Mouse (Mus musculus) cerebellum, adult 9-10 months (tissue): Measurements from ENCODE around the gene Svop.

ENCODE experiments used
- DNase-seq: peaks from one replicate; pipeline ENCODE4 v3.0.0; 2022

The Svop gene

GRCm38 (mm10) chr5:114091057-114091807, at the start of gene Svop:
Gene Svop (minus strand): TSS chr5:114091570.
- peak; percentile 88 for DNase-seq

GRCm38 (mm10) chr5:114139175-114139574, 47.8 kb upstream of the Svop start:
- peak; percentile 54 for DNase-seq

DNA sequence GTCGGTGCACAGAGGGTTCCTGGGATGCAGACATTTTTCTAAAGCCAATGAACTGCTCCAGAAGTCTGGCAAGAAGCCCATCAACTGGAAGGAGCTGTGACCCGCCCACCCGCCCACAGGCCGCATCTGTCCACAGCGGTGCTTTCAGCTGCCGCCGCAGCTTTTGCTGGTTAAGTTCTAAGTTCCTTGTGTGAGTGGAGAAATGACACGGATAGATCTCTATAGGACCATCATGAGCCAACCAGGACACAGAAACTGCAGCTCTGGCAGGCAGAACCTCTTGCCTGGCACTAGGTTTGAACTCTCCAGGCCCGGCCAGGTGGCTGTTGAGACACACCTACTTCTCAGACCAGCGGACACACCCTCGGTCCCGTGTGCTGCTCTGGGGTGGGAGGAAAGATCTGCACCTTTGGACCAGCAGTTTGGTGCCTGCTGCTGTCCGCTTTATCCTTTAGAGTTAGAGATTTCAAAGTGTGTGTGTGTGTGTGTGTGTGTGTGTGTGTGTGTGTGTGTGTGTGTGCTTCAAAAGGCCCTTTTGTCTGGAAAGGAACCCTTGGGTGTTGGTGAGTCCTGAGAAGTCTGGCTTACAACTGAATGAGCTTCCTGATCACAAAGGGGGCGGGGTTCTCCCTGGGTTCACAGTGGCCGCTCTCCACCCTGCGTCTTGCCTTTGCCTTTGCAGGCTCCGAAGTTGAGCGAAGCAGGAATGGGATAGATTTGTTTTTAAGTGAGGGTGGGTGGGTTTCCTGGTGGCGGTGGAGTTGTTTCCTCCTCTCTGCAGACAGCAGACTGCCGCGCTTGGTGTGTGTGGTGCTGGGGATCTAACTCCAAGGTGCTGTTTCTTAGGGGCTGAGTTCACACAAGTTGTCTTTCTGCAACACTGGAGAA, 47.2 kb upstream of the Svop start:
- no peak for DNase-seq

GRCm38 (mm10) chr5:114137481-114138276, 46.3 kb upstream of the Svop start:
- DNase-seq = no peak

- no peak for DNase-seq
These were observed 44.1 kb upstream of the Svop start for GRCm38 (mm10) chr5:114135516-114135915.

- no peak for DNase-seq
These were observed 42.7 kb upstream of the Svop start for GRCm38 (mm10) chr5:114134091-114134534.

DNA sequence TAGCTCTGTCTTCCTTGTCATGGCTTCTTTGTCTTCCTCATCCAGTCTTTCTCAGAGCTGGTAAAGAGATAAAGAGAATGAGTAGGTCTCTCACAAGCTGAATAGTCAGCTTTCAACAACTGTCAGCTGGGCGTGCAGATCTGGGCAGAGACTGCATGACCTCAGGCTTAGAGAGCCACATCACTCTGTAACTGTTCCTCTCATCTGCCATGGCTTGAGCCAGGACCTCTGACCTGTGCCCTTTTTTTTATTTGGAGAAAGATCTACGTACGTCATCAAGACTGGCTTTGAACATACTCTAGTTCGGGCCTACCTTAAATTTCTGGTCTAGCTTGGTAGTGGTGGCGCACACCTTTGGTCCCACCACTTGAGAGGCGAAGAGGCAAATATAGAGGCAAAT, 41.5 kb upstream of the Svop start:
- DNase-seq = no peak

GRCm38 (mm10) chr5:114131521-114131840, 40.1 kb upstream of the Svop start:
- peak; percentile 73 for DNase-seq

GRCm38 (mm10) chr5:114130698-114131520, 39.5 kb upstream of the Svop start:
- DNase-seq = peak; percentile 92

GRCm38 (mm10) chr5:114130211-114130605, 38.8 kb upstream of the Svop start, which contains the start of gene Ung:
Gene Ung (plus strand): TSS chr5:114130386.
- peak; percentile 59 for DNase-seq

DNA sequence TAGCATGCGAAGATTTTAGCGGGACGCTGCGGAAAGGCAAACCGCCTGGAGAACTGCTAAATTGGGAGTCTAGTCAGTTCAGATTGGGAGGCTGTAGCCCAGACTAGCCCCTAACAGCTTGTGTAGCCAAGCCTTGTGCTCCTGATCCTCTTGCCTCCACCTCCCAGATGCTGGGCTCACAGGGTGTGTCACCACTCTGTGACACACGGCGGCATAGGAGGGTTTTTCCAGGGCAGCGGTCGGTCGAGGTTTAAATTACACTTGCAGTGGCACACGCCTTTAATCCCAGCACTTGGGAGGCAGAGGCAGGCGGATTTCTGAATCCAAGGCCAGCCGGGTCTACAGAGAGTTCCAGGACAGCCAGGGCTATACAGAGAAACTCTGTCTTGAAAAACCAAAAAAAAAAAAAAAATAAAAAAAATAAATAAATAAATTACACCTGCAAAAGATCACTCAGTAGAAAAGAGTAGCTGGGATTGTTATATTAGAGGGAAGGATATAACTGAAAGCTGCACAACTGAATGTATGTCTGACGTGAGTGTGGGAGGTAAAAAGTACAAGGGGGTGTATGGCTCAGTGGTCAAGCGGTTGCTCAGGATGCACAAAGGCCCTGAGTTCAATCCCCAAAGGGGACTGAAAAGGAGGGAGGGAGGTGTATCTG, 38.3 kb upstream of the Svop start:
- no peak for DNase-seq

GRCm38 (mm10) chr5:114127374-114128349, 36.3 kb upstream of the Svop start, which contains the start of gene Alkbh2:
Gene Alkbh2 (minus strand): TSS chr5:114128218.
- DNase-seq = peak; percentile 84

GRCm38 (mm10) chr5:114126499-114127244, 35.3 kb upstream of the Svop start:
- no peak for DNase-seq

DNA sequence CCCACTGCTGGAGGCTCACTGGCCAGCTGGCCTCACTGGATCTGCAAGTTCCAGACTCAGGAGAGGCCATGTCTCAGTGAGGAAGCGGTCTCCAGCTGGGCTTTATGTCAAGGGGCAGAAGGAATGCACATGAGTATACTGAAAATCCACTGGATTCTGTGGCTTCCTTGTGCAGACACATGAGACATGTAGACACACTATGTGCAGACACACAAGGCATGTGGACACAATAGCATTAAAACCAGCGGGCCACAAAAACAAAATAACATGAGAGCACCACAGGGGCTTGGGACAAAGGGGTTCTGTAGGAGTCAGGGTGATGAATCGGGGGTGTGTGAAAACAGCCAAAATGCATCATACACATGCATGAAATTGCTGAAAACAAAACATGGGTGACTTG, 34.6 kb upstream of the Svop start:
- no peak for DNase-seq

GRCm38 (mm10) chr5:114119806-114120205, 28.4 kb upstream of the Svop start:
- no peak for DNase-seq

DNA sequence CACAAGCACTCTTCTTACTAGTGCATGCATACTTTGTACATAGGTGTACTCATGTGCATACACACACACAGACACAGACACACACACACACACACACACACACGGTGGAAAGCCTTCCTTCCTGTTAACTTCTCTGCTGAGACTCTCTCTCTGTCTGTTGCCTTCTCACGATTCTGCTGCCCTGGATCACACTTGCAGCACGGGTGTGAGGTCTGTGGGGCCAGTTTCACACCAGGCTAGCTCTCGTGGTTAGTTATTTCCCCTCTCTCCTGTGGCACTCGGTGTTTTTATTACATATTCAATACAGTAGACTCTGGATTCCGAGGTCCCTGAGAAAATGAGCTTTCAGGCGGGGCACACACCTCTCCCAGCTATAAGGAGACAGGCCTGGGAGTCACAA, 25.2 kb upstream of the Svop start:
- no peak for DNase-seq

- DNase-seq = no peak
These were observed 23.7 kb upstream of the Svop start for GRCm38 (mm10) chr5:114115030-114115429.

DNA sequence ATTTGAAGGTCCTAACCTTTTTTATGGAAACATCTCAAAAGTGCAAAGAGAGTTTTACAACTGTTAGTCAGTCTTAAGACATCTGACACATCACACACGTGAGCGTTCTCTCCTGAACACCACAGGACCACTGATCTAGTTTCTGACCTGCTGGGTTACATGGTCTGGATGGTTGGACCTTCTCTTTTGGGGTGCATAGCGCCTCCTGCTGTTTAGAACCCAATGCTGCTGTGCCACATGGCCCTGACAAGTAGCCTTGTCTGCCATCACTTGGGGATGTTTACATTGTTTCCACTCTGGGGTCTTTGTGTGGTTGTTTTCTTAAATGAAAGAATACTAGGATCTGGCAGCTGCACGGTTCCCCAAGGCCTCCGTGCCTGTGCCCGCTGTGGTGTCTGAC, 22.0 kb upstream of the Svop start:
- no peak for DNase-seq

DNA sequence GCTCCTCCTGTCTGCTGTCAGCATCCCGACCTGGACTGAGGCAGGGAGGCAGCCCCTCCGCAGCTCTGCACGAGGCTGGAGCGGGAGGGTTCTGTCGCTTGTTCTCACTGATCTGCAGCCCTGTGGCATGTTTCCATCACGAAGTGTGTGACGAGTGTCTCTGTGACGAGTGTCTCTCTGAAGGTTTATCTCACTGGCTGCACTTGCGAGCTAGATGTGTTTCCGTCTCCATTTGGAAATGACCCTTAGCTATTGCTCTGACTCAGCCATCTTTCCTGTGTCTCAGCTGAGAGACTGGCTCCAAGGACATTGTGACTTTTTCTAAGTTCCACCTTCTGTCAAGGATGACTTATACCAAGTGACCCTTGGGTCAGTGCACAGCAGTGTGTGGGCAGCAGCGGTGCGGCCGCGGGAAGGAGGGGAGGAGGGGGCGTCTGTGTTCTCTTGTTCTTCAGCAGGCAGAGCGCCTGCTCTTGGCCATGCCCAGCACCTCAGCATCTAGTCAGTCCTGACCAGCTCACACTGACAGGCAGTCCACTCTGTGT, 15.1 kb upstream of the Svop start:
- no peak for DNase-seq
